Mouse (Mus musculus): Measurements from ENCODE around the gene Macrod1. TPM values are rescaled to one million over a fixed set of nuclear protein-coding genes. Genes with fewer than 3 reads are reported as not detected.

Macrod1 gene
- polyA plus RNA-seq, 1 experiment, result 19.2 TPM

DNA sequence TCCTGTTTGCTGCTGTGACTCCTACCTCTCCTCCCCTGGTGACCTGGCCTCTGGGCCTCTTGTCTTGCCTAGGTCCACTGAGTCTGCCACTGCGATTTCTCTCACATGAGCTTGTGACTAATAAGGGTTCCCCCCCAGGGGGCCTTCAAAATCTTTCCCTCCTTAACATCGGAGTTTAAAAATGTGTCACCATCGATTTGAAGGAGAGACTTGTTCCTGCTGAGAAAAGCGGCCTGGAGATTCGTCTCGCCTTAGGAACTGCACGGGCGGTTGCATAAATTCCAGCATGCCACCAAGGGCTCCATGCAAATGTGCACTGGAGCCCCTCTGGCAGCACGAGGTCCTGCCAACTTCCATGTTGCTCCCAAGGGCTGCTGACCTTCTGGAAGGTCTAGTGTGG is 21.1 kb downstream of the Macrod1 start:
- no peak for DNase-seq (ENCODE audit: low read depth, low spot score)
- WGBS, result 87% methylated on average over 9 of the region's 9 CpGs

- DNase-seq (ENCODE audit: low read depth, low spot score), result no peak
- 91% methylated on average over 7 of the region's 7 CpGs for whole genome bisulfite sequencing
Observed at GRCm38 (mm10) chr19:7078271-7078670, 21.7 kb downstream of the Macrod1 start.

DNA sequence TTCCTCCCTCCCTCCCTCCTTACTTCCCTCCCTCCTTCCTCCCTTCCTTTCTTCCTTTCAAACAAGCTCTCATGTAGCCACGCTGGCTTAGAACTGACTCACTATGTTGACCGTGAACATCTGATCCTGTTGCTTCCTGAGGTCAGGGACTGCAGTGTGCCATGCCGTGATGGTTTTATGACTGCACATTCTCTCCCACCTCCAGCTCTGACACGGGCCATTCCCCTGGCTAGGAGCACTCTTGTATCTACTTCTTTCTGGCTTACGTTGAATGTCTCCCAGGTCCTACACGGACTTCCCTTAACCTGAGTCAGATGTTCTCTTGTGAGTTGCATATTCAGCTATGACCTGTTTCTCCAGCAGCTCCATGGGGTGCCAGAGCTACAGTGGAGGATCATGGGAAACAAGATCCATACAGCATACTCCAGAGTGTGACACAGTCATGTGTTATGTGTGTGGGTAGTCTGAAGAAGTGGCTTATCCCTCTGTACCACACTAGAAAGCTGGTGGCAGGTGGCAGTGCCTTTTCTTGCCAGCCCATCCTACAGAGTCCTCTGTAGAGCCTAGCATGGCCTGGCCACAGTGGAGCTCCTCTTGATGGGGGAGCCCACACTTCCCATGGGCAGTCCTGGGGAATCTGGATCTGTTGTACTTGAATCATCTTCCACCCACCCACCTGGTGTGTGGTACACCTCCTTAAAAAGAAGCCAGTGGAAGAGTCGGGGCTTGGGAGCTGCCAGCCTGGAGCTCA is 25.1 kb downstream of the Macrod1 start:
- 64% methylated on average over 7 of the region's 7 CpGs for WGBS

GRCm38 (mm10) chr19:7083035-7083794 is 26.6 kb downstream of the Macrod1 start:
- 79% methylated on average over 14 of the region's 14 CpGs for WGBS
- no peak for DNase-seq (ENCODE audit: low read depth, low spot score)

More for the DNA sequence above, 25.1 kb downstream of the Macrod1 start:
- no peak for DNase-seq (ENCODE audit: low read depth, low spot score)

GRCm38 (mm10) chr19:7084734-7085133 is 28.1 kb downstream of the Macrod1 start:
- DNase-seq (ENCODE audit: low read depth, low spot score), result no peak
- WGBS, result 60% methylated on average over 15 of the region's 15 CpGs

- 64% methylated on average over 9 of the region's 9 CpGs for WGBS
- DNase-seq (ENCODE audit: low read depth, low spot score), result no peak
Observed at GRCm38 (mm10) chr19:7088558-7088957, 31.9 kb downstream of the Macrod1 start.

- WGBS, result 76% methylated on average over 5 of the region's 5 CpGs
- DNase-seq (ENCODE audit: low read depth, low spot score), result no peak
Observed at GRCm38 (mm10) chr19:7089050-7089449, 32.4 kb downstream of the Macrod1 start.

GRCm38 (mm10) chr19:7089842-7090251 is 33.2 kb downstream of the Macrod1 start:
- WGBS, result 88% methylated on average over 7 of the region's 7 CpGs
- DNase-seq (ENCODE audit: low read depth, low spot score), result no peak

DNA sequence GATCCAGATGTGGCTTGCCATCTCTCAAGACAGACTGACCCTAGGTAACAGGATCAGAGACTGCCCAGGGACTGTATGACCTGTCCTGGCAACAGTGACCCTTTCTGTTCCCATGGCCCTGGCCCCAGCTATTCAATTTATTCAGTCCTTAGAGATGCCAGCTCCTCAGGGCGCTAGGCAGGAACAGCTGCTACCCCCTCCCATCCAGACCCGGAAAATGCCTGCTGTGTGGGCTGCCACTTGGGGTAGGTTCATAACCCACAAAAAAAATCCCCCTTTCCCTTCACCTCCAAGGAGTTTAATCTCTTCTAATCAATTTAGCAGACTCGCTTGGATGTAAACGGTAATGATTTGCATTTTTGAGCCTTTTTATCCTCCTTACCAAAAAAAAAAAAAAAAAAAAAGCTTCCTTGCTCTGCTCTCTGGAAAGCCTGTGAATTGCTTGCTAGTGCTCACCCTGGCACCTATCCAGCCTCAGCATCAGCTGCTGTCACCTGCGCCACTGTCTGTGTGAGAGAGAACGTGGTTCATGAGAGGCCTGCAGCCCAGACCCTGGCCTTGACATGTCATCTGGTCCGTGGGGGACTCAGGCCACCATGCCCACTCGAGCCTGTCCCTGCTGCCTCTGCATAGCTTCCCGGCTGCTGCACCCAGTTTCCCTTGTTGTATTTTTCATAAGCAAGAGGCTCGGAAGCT is 33.9 kb downstream of the Macrod1 start:
- DNase-seq (ENCODE audit: low read depth, low spot score), result no peak
- WGBS, result 65% methylated on average over 10 of the region's 10 CpGs

DNA sequence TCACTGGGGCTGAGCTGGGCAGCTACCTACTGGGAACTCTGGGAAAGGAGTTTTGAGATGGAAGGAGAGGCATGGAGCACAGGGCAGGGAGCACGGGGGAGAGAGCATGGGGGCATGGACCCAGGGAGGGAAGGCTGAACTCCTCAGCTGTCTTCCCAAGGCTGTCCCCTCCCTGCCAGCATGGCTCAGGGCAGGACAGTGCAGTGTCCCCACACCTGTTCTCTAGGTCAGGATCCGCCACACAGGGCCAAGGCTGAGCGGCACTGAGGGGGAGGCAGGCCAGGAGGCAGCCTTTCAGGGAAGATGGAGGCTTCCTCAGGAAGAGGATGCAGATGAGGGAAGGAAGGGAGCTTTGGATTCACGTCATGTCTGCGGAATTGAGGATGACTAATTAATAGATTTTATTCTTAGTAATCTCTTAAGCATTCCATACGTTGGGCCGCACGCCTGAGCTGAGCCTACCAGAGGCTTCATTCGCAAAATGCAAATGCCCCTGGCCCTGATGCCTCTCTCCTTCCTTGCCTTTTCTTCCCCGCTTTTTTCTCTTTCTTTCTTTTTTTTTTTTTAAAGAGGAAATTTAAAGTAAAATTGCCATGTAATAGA is 34.9 kb downstream of the Macrod1 start:
- no peak for DNase-seq (ENCODE audit: low read depth, low spot score)
- WGBS, result 92% methylated on average over 10 of the region's 10 CpGs

DNA sequence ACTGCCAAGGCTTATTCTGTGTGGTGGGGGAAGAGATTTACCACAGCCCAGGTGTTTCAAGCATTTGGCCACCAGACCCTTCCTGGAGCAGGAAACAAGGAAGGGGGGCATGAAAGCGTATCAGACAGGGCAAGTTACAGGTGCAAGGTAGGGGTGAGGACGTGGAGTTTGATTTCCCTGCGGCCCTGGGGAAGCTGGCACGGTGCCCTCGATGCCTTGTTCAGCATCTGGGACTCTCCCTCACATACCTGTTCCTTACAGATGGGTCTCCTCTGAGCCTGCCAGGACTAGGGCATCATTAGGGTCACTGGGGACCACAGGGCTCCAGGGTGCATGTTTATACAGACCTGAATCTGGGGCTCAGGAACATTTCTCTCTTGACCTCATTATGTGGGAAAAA is 36.1 kb downstream of the Macrod1 start:
- 24% methylated on average over 5 of the region's 5 CpGs for WGBS
- no peak for DNase-seq (ENCODE audit: low read depth, low spot score)

DNA sequence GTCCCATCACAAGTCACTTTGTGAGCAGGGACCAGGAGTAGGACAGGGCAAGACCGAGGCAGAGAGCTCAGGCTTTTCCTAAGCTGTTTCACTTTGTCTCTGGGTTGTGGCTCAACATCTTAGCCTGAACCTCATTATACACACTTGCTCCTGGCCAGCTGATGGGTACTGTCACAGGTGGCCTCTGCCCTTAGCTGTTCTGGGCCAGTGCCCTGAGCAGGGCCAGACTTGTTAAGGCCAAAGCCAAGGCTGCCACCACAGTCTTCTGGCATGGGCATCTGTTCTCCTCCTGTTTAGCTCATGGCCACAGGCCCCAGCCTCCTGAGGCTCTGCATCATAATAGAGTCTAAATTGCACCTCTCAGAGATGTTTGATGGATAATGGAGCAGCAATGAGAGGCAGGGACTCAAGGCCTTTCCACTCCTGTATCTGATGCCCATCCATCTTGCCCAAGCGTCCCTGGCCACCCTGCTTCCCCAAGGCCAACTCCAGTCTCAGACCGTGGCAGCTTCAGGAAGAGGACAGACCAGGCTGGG is 43.1 kb downstream of the Macrod1 start:
- WGBS, result 82% methylated on average over 3 of the region's 3 CpGs
- no peak for DNase-seq (ENCODE audit: low read depth, low spot score)

- no peak for DNase-seq (ENCODE audit: low read depth, low spot score)
- 96% methylated on average over 10 of the region's 10 CpGs for WGBS
Observed at GRCm38 (mm10) chr19:7102039-7102438, 45.4 kb downstream of the Macrod1 start.

DNA sequence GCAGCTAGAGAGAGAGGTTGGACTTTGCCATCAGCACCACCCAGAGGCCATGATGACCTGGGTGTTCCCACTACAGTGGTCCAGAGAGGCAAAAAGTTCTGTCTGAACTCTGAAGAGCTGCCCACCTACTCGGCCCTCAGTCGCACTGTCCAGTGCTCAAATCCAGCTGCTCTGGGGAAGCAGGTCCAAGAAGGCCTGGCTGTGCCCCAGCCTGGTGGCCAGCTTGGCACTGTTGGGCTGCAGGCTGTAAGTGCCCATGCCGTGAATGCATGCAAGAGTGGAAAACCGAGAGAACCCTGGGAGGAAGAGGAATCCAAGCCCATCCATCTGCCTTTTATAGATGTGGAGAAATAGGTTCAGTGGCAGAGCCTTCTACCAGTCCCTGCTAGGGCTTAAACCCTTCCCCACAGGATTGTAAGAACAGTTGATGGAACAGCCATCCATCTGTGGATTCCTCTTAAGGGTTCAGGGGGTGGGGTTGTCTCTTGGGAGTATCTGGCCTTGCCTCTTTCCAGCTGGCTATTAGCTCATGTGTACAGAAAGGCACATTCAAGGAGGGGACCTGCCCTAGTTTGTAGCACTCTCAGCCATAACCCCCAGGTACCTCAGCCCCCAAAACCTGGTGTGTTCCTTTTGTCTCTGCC is 46.9 kb downstream of the Macrod1 start:
- DNase-seq (ENCODE audit: low read depth, low spot score), result no peak
- 78% methylated on average over 4 of the region's 4 CpGs for WGBS

DNA sequence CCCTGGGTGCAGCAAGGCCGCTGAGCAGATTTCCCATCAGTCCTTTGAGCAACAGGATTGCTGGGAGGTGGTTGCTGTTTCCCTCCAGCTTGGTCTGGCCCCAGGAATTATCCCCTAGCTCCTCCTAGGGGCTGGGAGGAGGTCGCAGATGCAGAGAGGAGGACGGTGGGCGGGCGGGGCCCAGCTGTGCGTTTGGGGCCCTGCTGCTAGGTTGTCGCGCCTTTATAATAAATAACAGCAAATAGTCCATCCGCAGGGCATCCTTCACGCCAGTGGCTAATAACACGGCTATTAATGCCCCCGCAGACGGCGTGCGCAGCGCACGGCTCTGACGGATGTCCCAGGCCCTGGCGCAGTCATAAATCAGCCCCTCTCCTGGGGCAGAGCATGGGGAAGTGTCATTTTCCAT is 47.4 kb downstream of the Macrod1 start:
- WGBS, result 62% methylated on average over 19 of the region's 19 CpGs
- DNase-seq (ENCODE audit: low read depth, low spot score), result no peak

GRCm38 (mm10) chr19:7105544-7105943 is 48.9 kb downstream of the Macrod1 start, which contains the start of gene Flrt1:
Gene Flrt1 (minus strand): TSS chr19:7105729.
- no peak for DNase-seq (ENCODE audit: low read depth, low spot score)
- WGBS, result 91% methylated on average over 9 of the region's 9 CpGs

DNA sequence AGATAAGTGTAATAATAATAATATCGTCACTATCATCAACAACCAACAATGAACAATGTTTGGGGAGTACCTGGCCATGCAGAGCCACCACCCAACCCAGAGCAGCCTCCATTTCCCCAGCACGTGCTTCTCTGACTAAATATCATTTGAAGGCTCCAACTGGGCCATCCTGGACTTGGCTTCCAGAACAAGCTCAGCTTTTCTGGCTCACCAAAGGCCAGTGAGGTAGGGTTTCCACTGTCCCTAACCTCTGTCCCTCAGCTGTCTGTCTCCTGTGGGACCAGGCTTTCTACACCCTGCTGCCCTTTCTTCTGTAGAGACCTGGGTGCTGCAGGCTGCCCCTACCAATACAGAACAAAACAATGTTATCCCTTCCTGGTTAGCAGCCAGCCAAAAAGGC is 50.0 kb downstream of the Macrod1 start:
- WGBS, result 93% methylated on average over 2 of the region's 2 CpGs
- no peak for DNase-seq (ENCODE audit: low read depth, low spot score)

- 68% methylated on average over 4 of the region's 4 CpGs for WGBS
- no peak for DNase-seq (ENCODE audit: low read depth, low spot score)
Observed at GRCm38 (mm10) chr19:7107174-7107573, 50.6 kb downstream of the Macrod1 start.

Measured in large intestine, adult 2 months (tissue).